Mouse (Mus musculus): ENCODE results near the gene Gm3629. TPM values are rescaled to one million over a fixed set of nuclear protein-coding genes. Genes with fewer than 3 reads are reported as not detected.
"Not testable (repeated sequence)": the region's sequence is repeated elsewhere in the genome, so short reads cannot be mapped to it uniquely, and the experiment has no call there.

The Gm3629 gene
- not detected for total RNA-seq (2022)

GRCm38 (mm10) chr14:6590513-6590912 lies at the start of gene Gm3629:
Gene Gm3629 (minus strand): TSS chr14:6590613.
- DNase-seq (ENCODE audit: low spot score): not testable (repeated sequence)

DNA sequence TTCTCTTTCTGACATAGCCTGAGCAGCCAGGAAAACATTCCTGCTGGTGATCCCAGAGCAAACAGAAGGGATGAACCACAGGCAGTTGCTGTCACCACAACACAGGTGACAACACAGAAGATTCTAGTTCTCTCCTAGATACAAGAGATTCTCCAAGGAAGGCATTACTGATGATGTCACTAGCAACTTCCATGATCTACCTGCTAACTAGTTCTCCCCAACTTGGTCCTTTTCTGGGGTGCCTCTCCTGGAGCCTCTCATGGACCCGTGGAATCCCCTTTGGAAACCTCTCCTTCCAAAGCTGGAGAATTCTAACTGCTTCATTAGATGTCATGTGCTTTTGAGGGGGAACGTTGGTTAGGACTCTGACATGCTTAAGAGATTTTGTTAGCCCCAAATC lies 31.9 kb upstream of the Gm3629 start, which contains the start of gene Gm3460:
Gene Gm3460, minus strand, starts transcription at position 101 of the 400 bp plus-strand sequence.
- DNase-seq (ENCODE audit: low spot score): not testable (repeated sequence)

- not testable (repeated sequence) for DNase-seq (ENCODE audit: low spot score)
Observed at GRCm38 (mm10) chr14:6606436-6606835, 16.0 kb upstream of the Gm3629 start.

DNA sequence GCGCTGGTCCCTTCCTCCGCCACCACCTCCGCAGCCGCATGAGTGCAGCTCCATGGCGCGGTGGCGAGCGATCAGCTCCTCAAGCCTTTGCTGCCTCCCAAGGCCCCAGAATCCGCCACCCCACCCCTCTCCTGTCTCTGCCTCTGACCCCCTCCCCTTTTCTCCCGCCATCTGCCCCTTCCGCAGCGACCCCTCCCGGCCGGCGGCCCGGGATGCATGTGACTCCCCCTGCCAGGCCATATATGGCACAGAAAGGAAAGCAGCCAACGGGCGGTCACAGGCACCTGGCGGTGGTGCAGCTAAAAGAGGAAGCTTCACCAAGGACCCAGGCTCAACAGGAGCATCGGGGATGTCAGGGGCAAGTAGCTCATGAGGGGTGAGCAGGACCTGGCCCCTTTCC lies 14.6 kb upstream of the Gm3629 start:
- DNase-seq (ENCODE audit: low spot score): not testable (repeated sequence)

- DNase-seq (ENCODE audit: low spot score): not testable (repeated sequence)
Observed at GRCm38 (mm10) chr14:6604551-6604950, 14.1 kb upstream of the Gm3629 start.

GRCm38 (mm10) chr14:6537190-6537589 lies 53.2 kb downstream of the Gm3629 start, which contains the start of gene Gm8356:
Gene Gm8356 (minus strand): TSS chr14:6537290.
- DNase-seq (ENCODE audit: low spot score): not testable (repeated sequence)

Other genes starting within 250 kb of the Gm3629 start
- gene Gm3618, start 246.9 kb downstream of the Gm3629 start, total RNA-seq (2022): not detected
- not detected for gene Gm16440, start 200.3 kb downstream of the Gm3629 start, total RNA-seq (2022)
- gene Gm3591, start 178.1 kb downstream of the Gm3629 start, total RNA-seq (2022): under 1 TPM in 2 of 4 experiments, not detected in 2; 0.44 to 0.47 TPM
- gene Gm3594, start 146.0 kb downstream of the Gm3629 start, total RNA-seq (2022): not detected
- not detected for gene Gm8356, start 53.3 kb downstream of the Gm3629 start, total RNA-seq (2022)
- gene Gm3460, start 31.8 kb upstream of the Gm3629 start, total RNA-seq (2022): not detected
- gene Gm10251, start 93.6 kb upstream of the Gm3629 start, total RNA-seq (2022): not detected
- gene Gm8050, start 129.6 kb upstream of the Gm3629 start, total RNA-seq (2022): not detected
- gene Gm3636, start 151.7 kb upstream of the Gm3629 start, total RNA-seq (2022): 1 to 10 TPM in 1 of 4 experiments, under 1 TPM in 1, not detected in 2; 0.60 to 1.0 TPM
- gene Gm8362, start 183.8 kb upstream of the Gm3629 start, total RNA-seq (2022): under 1 TPM in 1 of 4 experiments, not detected in 3; 0.29 TPM
- under 1 TPM in 1 of 4 experiments, not detected in 3; 0.19 TPM for gene Gm3642, start 249.7 kb upstream of the Gm3629 start, total RNA-seq (2022)